ENCODE assay signal across 9 mouse cellular contexts in the genomic region with DNA sequence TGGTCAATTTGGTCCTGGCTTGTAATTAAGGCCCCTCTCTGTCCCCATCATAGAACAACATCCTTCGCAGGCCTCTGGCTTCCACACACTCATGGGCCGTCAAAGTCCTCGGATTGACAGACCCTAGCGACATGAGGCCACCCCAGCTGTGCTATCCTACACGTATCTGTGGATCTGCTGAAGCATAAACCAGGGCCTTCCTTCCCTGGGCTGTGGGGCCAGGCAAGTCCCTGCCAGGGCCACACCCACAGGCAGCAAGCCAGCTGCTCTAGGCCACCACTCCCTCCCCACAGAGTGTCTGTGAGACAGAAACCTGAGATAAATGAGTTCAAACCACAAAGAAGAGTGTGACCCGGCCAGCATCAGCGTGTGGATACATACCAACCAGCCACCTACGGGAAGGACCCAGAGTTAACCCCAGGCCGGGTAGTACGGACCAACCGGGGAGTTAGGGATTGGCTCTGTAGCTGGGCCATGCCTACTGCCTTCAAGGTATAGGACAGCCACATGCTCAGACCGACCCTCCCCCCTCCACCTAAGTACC. TPM values are rescaled to one million over a fixed set of nuclear protein-coding genes. Genes with fewer than 3 reads are reported as not detected.
A peak's percentile ranks its signal among the peaks of the same experiment; 100 is the strongest.
DNase-seq lines count a peak whose midpoint lies in the region; ATAC-seq and TF ChIP-seq lines count a peak whose summit lies in the region.
"Had no signal": no experiment of that assay in that cellular context is flagged by ENCODE, and none has a peak within 500 bp of the region (broad histone marks: within the 10 kb centered on the region; RNA-seq: fewer than 3 reads in every experiment).

No protein-coding gene starts in this region.

- no peaks in the 10 kb centered on the region for H3K36me3 ChIP-seq in kidney, adult 2 months (ENCODE audit: control insufficient read depth, insufficient read depth, low read length)
- H3K36me3 ChIP-seq in lung, embryonic 15.5 days: no peaks in the 10 kb centered on the region
- H3K36me3 ChIP-seq in stomach, postnatal 0 days (ENCODE audit: control insufficient read depth, insufficient read depth, low read length): no peaks in the 10 kb centered on the region

- H3K27ac ChIP-seq in kidney, adult 2 months (ENCODE audit: insufficient read depth, low read depth, low read length): no peak overlapping the region
- peak overlapping the region; percentile 15; the same call in 1 of the 2 replicates for H3K27ac ChIP-seq in lung, embryonic 15.5 days
- peak overlapping the region; percentile 45; the same call in 1 of the 2 replicates for H3K27ac ChIP-seq in stomach, postnatal 0 days (replicated peaks)
- H3K27ac ChIP-seq: macrophage had no signal

- peak; percentile 65 for DNase-seq in cerebellum, adult 9-10 months
- no peak for DNase-seq in cerebellum, postnatal 4 days (ENCODE audit: low spot score in 2 of 2)
- peak; percentile 53 for DNase-seq in NIH3T3 (ENCODE audit: low read depth)
- DNase-seq in gastrocnemius, postnatal 14 days: peak; percentile 82
- peak; percentile 85 for DNase-seq in kidney, adult 2 months
- DNase-seq in stomach, postnatal 0 days (ENCODE audit: low spot score): peak; percentile 63
- DNase-seq in right cerebral cortex, postnatal 14 days: no peak

- no peaks in the 10 kb centered on the region for H3K27me3 ChIP-seq in kidney, adult 2 months (replicated peaks; ENCODE audit: control insufficient read depth, insufficient read depth, low read length)
- no peaks in the 10 kb centered on the region for H3K27me3 ChIP-seq in lung, embryonic 15.5 days
- no peaks in the 10 kb centered on the region for H3K27me3 ChIP-seq in stomach, postnatal 0 days (ENCODE audit: control insufficient read depth, insufficient read depth, low read length)

- peak; percentile 15; the same call in 1 of the 2 replicates for ATAC-seq in lung, embryonic 15.5 days (ENCODE audit: borderline replicate concordance, extremely low read depth, low FRiP score, low TSS enrichment)
- ATAC-seq in stomach, postnatal 0 days (ENCODE audit: low FRiP score, low TSS enrichment): peak; percentile 74

- TF ChIP-seq CTCF in kidney, adult 2 months (conservative IDR thresholded peaks at IDR 0.05; ENCODE audit: insufficient read depth, insufficient read length, low read depth, low read length): no peak
- TF ChIP-seq CTCF in stomach, postnatal 0 days (IDR thresholded peaks at IDR 0.05; ENCODE audit: low read depth): no peak

- 39% methylated on average over 12 of the region's 12 CpGs for WGBS in kidney, adult 2 months
- WGBS in lung, embryonic 15.5 days: 44% methylated on average over 12 of the region's 12 CpGs
- WGBS in stomach, postnatal 0 days: 37% methylated on average over 12 of the region's 12 CpGs

- intact Hi-C loops in gastrocnemius, postnatal 14 days (cut with DNase I; ENCODE audit: low total_unique reads): no loop called here

- no peak for TF ChIP-seq EP300 in stomach, postnatal 0 days (optimal IDR thresholded peaks at IDR 0.05)

- no peaks in the 10 kb centered on the region for H3K9me3 ChIP-seq in lung, embryonic 15.5 days
- H3K9me3 ChIP-seq in stomach, postnatal 0 days (ENCODE audit: control insufficient read depth, low read length): no peaks in the 10 kb centered on the region

- no peak for TF ChIP-seq POLR2A in kidney, adult 2 months (IDR thresholded peaks at IDR 0.05; ENCODE audit: low read depth, low read length)

- no peak overlapping the region for H3K4me3 ChIP-seq in kidney, adult 2 months (ENCODE audit: insufficient read depth, low read depth, low read length)
- no peak overlapping the region for H3K4me3 ChIP-seq in lung, embryonic 15.5 days
- H3K4me3 ChIP-seq in stomach, postnatal 0 days (ENCODE audit: low read depth, low read length): no peak overlapping the region

- peaks cover 9% of the 10 kb centered on the region; the same call in 1 of the 2 replicates for H3K4me1 ChIP-seq in kidney, adult 2 months (ENCODE audit: control insufficient read depth, insufficient read depth, low read length)
- H3K4me1 ChIP-seq in lung, embryonic 15.5 days: peaks cover 38% of the 10 kb centered on the region
- peaks cover 4% of the 10 kb centered on the region; the same call in 1 of the 2 replicates for H3K4me1 ChIP-seq in stomach, postnatal 0 days (replicated peaks; ENCODE audit: control insufficient read depth, insufficient read depth)

- no peak overlapping the region for H3K4me2 ChIP-seq in lung, embryonic 15.5 days
- no peak overlapping the region for H3K4me2 ChIP-seq in stomach, postnatal 0 days (replicated peaks; ENCODE audit: low read depth)

- H3K9ac ChIP-seq in lung, embryonic 15.5 days: no peak overlapping the region
- no peak overlapping the region for H3K9ac ChIP-seq in stomach, postnatal 0 days (ENCODE audit: low read length)

RNA-seq across cellular contexts. Expression of gene Sema4d, which starts 45.5 kb away (rescaled TPM):
- 100 to 1,000 TPM; 126 to 130 TPM for total RNA-seq in gastrocnemius, postnatal 14 days (2021)
- 87.8 and 93.2 TPM in 2 replicates for polyA plus RNA-seq in kidney, adult 2 months (2012; rRNA removed)
- 9.7 and 10.0 TPM in 2 replicates for polyA plus RNA-seq in lung, embryonic 15.5 days (2015; fragmentation: Nextera tagmentation; extraction: Ambion mirVana)
- 6.7 and 8.0 TPM in 2 replicates for polyA plus RNA-seq in stomach, postnatal 0 days (2015; fragmentation: Nextera tagmentation; extraction: Ambion mirVana)

Comparison
In these comparisons a context has a peak if more than half of its experiments do, and no peak if none do; other contexts are left out.
1. DNase-seq: peak in cerebellum, adult 9-10 months (single experiment), NIH3T3 (single experiment), gastrocnemius, postnatal 14 days (single experiment), kidney, adult 2 months (single experiment) and stomach, postnatal 0 days (single experiment); none in cerebellum, postnatal 4 days (0 of 2) and right cerebral cortex, postnatal 14 days (single experiment).